Mouse (Mus musculus) gastrocnemius, adult 18-20 months (tissue): Measurements from ENCODE around the gene Os9. TPM values are rescaled to one million over a fixed set of nuclear protein-coding genes. Genes with fewer than 3 reads are reported as not detected.

Source experiments
- DNase-seq: peaks from one replicate; pipeline ENCODE4 v3.0.0; 2021; ENCODE audit warnings: low spot score
- total RNA-seq, 2 experiments: library from RNA; stranded (reverse); gene quantifications; 2 replicates each; pipeline ENCODE4 v1.2.3; 2021

Gene Os9
- total RNA-seq, 2 experiments from 2014 or later: 11.3 to 13.5 TPM

DNA sequence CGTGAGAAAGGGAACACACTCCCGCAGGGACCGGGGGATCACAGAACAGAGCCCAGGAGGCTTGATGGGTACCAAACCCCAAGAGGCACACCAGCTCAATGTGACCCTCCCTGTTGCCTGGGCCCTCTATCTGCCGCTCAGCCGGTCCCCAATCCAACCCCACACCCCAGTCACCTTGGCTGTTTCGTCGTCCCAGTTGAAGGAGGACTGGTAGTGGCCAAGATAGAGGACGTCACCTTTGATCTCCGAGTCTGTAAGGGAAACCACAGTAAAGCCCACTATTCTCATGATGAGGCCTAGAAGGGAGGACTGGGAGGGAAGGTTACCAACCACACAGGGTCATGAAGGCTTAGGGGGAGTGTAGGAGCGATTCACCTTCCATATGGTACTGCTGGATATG lies 1.7 kb downstream of the Os9 start:
- no peak for DNase-seq

DNA sequence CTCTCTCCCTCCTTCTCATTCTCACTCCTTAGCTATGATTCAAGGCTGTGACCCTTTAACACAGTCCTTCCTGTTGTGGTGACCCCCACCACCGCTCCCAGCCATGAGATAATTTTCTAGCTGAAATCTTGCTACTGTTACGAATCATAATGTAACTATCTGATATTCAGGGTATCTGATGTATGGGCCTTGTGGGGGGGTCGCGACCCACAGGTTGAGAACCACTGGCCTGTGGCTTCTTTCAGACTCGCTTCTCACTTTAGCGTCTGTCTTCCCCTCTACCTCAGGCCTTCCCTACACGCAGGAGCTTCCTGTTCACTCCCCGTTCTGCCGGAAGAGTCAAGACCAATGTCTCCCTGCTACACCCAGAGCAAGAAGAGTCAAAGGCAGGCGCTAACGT lies 2.5 kb downstream of the Os9 start:
- DNase-seq: no peak

DNA sequence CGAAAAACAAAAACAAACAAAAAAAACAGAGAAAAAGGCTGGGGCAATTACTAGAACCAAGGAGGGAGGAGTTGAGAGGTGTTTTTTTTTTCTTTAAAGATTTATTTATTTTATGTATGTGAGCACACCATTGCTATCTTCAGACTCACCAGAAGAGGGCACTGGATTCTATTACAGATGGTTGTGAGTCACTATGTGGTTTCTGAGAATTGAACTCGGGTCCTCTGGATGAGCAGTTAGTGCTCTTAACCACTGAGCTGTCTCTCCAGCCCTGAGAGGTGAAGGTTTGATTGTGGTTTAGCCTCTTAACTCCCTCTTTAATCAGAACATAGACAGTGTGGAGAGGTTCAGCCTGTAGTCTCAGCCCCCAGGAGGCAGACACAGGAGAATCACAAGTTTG lies 5.9 kb downstream of the Os9 start:
- no peak for DNase-seq

DNA sequence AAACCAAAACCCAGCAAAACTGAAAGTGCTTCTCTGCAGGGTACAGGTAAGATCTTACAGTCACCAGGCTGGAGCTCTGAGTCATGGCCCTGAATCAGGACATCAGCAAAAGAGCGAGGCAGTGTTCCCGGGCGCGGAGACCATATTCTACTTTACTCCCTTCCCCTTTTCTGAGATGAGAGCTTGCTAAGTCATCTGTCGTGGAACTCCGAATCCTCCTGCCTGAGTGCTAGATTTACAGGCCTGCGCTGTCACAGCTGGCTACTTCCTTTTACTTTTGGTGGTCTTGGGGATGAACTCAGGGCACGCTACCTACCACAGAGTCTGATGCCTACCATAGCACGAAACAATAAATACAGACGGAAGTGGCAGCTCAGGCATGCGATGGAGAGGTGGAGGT lies 6.5 kb downstream of the Os9 start:
- DNase-seq: no peak

DNA sequence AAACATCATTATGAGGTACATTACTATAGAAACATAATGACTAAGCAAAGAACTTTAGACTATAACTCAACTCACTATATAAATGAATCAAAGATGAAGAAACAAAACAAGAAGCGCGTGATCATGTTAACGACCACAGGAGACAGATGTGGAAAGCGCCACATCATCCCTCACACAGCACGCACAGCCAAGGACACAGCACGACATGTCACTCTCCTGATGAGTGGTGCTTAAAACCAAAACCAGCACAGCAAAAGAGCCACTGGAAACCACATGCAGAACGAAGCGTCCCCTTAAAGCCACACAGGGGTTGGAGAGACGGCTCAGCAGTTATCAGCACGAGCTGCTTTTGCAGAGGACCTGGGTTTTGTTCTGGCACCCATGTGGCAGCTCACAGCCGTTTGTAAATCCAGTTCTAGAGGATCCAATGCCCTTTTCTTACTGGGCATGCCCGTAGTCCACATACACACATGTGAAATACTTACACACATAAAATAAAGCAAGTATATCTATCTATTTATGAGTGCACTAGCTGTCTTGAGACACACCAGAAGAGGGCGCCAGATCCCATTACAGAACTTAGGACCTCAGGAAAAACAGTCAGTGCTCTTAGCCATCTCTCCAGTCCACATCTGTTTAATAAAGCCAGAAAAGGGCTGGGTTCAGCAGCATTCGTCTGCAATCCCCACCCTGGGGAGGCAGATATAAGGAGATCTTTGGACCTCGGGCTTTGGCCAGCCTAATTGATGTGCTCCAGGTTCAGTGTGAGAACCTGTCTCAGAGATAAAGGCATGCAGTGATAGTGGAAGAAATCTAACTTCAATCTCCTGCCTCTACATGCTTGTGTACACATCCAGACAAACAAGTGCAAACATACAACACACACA lies 9.7 kb downstream of the Os9 start:
- DNase-seq: no peak

DNA sequence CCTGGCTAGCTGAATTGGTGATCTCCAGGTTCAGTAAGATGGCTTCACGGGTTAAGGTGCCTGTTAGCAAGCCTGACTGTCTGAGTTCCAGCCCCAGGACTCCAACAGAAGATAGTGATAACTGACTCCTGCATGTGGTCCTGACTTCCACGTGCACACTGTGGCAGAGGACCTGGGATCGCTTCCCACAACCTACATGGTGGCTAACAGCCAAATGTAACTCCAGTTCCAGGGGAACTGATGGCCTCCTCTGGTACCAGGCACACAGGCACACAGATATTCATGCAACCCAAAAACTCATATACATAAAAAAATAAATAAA lies 12.7 kb downstream of the Os9 start:
- DNase-seq: no peak

DNA sequence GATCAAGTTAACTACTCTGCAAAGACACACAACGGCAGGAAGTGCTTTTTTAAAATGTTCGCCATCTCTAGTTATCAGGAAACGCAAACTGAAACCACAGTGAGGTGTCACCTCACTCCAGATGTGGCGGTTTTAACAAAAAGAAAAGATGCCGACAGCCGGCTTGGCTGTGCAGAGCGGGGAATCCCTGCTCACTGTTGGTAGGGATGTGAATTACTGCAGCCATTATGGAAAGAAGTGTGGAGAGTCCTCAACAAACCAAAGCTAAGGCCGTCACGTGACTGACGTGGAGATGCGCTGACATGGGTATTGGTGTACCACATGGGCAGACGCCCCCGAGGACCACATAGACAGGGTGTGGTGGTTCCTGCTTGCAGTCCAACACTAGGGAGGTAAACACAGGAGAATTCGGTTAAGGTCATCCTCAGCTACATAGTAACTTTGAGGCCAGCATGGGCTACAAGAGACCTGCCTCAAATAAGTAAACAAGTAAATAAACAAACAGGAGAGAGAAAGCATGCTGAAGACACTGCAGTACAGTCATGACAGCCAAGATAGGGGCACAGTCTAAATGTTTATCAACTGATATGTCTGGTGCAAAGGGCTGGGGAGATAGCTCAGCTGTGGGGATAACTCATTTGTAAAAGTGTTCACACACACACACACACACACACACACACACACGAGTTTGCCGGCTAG lies 13.2 kb downstream of the Os9 start:
- no peak for DNase-seq

DNA sequence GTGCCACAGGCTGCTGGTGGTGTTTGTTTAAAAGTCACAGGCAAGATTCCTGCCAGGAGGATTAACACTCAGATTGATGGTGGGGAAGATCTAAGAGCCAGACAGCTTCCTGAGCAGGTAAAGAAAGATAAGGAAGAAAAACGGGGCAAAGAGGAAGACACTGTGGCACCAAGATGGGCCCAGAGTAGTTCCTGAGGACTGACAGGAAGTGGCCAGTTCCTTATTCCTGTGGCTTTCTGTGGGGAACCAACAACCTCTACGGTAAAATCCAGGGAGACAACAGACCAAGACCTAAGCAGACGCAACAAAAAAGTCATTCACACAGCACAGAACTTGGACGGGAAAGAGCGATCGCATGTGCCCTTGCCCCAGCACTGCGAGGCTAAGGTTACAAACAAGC lies 17.3 kb downstream of the Os9 start:
- DNase-seq: no peak

DNA sequence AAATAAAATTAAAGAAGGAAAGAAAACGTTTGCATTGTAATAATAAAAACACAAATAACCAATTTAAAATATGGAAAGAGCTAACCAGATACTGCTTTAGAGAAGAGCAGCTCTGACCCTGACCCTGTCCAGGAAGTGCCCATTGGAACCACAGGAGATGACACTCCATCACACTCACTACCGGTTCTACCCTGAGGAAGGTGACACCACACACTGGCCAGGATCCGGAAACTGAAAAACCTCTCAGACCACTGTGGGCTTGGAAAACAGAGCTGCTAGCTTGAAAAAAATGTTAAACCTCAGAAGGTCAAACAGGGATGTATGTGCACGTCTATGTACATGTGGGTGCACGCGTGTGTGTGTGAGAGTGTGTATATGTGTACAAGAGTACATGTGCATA lies 19.8 kb downstream of the Os9 start:
- no peak for DNase-seq

DNA sequence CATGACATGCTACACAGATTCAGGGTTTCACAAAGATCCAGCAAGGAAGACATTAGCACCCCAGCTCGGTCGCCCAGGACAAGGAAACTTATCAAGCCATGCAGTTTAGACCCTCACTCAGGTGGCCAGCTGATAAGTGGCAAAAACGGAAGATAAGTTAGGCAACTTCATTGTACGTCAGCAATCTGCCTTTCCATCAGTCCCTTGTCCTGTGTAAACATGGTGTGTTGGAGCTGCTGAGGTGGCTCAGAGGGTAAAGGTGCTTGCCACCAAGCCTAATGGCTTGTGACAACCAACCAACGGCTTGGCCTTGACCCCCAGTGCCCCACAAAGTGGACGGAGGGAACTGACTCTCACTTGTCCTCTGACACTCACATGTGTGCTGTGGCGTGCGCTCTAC lies 20.5 kb downstream of the Os9 start:
- no peak for DNase-seq

DNA sequence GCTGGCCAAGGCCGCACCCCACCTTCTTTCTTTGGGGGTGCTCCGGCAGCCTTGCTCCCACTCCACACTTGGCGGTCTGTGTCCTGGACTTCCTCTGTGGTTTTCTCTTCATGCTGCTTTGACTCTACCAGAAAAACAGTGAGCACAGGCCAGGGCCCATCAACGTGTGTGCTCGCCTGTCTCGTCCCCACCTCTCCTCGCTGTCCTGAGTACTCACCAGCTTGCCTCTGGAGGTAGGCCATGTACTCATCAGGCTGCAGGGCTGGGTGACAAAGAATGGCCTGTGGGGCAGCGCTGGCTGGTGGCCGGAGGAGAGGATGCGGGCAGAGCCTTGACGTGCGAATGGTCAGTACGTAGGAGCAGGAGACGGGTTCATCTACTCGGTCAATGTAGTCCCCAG lies 21.1 kb downstream of the Os9 start:
- no peak for DNase-seq

DNA sequence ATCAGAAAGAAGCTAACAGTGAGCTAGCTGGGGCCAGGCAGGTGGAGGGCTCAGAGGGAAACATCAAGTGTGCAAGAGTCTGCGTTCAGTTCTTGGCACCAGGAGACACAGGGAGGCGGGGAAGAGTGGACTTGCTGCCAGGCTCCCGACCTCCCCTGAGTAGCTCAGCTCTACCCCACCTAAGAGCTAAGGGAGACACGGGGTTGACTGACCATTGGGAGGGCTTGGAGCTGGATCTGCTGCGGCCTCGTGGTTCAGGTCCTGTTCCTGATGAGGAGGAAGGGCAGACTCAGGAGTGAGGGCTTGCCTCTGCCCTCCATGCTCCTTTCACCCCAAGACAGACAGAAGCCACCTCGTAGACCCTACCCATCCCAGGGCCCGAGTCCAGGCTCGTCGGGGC lies 21.7 kb downstream of the Os9 start:
- DNase-seq: no peak

DNA sequence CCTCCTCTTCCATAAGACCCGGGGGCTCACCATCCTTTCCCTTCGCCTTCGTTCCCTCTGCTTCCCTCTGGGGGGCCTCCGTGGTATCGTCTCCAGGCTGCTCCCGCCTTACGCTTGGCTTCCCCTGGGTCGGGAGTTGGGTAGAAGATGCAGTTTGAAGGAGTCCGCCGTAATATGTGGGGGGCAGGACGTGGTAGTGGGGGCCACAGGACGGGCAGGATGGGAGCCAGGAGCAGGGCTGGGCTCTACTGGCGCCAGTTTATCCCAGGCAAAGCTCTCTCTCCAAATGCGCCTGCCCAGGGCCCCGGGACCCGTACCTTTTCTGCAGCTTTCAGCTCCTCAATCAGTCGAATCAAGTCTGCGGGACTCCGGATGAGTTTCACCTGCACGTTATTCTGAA lies 22.4 kb downstream of the Os9 start:
- DNase-seq: no peak

DNA sequence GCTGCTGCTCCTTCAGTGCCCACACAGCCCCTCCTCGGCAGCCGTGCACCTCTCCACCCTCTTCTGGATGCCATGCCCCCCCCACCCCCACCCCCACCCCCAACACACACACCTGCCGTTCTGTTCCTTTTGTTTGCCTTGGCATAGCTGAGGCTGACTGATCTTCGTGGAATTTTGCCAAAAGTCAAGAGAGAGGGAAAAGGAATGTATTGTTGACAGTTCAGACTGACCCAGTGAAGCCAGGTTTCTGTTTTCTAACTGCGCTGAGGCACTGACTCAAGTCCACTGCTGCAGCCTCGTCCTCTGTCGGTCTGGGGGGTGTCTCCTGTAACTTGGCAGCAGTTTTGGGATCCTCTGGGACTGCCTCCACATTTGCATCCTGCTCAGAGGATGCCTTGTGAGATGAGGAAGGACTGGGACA lies 26.5 kb downstream of the Os9 start:
- DNase-seq: no peak

DNA sequence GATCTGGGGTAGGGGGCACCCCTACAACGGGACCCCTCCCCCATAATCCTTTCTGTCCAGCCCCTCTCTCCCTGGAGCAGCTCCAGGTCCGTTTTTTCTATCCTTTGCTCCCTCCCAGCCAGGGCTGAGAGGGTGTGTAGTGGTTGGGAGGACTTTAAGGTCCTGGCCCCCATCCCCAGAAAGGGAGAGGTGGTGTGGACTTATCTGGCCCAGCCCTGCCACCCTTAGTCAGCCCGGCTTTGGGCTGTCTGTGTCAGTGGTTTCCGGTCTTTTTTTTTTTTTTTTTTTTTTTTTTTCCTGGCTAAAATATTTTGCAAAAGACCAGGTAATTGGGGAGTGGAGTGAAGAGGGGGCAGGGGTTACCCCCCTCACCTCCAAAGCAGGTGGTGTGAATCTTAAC lies 28.2 kb downstream of the Os9 start:
- no peak for DNase-seq

DNA sequence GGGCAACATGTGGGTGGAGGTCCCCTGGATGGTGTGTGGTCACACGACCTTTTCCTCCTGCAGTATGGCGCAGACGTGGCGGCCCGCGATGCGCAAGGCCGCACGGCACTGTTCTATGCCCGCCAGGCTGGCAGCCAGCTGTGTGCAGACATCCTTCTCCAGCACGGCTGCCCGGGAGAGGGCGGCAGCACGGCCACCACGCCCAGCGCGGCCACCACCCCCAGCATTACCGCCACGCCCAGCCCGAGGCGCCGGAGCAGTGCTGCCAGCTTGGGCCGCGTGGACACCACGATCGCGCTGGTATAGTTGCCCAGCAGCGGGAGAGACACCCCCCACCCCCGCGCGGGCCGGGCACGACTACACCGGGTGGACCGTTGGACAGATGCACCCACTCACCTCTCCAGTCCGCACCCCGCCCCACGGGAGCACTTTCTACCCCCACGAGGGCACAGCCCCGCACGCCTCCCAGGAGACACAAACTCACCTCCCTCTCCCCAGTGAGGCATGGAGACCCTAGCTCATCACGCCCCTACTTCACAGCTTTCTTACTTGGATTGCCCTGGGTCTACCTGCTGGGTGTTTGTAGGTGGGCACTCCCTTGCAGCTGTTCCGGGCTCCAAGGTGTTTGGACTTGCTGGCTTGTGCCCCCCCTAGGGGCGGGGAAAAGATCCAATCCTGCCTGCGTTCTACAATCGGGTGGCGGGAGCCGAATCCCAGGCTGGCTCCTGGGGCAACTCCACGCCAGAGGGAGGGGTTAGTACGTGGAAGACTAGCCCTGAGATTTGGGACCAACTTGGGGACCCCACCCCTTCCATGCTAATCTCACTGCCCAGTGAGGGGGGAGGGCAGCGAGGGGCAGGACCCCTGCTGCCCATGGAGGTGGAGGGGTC lies 29.2 kb downstream of the Os9 start:
- no peak for DNase-seq

DNA sequence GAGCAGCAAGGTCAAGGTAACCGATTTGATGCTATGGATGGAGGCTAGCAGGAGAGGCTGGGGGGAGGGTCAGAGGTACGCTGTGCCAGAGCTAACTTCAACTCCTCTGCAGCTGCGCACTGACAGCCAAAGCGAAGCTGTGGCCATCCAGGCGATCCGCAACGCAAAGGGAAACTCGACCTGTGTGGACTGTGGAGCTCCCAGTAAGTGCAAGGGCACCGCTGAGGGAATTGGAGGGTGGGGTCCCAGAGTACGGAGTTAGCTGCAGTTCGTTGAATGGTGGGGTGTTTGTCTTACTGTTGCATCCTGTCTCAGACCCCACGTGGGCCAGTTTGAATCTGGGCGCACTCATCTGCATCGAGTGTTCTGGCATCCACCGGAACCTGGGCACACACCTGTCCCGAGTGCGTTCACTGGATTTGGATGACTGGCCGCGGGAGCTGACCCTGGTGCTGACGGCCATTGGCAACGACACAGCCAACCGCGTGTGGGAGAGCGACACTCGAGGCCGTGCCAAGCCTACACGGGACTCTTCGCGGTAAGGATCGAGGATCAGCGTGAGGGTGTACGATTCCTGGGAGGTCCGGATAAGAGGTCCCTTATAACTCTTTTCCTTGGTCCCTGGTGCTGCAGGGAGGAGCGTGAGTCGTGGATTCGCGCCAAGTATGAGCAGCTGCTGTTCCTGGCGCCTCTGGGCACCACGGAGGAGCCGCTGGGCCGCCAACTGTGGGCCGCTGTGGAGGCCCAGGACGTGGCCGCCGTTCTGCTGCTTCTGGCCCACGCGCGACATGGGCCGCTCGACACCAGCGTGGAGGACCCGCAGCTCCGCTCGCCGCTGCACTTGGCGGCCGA lies 30.1 kb downstream of the Os9 start:
- DNase-seq: peak; percentile 30

DNA sequence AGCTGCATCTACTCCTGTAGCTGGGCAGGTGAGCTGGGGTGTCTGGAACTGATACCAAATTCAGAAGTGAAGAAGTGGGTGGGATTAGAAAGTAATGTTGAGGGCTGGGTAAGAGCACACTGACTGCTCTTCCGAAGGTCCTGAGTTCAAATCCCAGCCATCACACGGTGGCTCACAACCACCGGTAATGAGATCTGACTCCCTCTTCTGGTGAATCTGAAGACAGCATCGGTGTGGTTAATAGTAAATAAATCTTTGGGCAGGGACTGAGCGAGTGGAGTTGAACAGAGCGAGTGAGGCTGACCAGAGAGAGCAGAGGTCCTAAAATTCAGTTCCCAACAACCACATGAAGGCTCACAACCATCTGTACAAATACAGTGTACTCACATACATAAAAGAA lies 35.3 kb downstream of the Os9 start:
- DNase-seq: no peak

DNA sequence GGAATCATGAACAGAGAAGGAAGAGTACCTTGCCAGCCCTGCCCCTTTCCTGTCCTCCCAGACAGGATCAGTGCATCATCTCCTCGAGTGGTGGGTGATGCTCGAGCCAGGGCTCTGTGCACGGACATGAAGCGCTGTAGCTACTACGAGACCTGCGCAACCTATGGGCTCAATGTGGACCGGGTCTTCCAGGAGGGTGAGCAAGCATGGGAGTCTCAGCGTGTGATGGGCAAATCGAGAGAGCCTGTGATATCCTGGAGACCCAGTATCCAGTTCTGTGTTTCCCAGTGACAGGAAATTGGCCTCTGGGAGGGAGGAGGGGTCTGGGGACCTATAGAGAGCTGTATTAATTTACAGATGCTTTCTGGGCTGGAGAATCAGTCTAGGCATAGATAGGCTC lies 35.9 kb downstream of the Os9 start:
- no peak for DNase-seq

DNA sequence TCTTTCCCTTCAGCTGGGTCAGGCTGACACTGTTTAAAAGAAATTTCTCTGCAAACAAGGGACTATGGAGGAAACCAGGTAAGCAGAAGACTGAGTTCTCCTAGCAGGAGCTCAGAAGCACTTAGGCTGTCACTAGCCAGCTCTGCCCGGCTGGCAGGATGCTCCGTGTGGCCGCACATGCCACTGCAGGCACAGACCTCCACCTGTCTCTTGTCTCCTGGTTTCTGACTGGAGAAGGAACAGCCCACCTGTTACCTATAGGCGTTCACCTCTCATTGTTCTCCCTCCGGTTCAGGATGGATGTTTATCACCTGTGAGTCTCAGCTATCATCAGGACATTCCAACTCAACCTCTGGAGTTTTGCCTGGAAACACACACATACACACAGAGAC lies 37.0 kb downstream of the Os9 start:
- no peak for DNase-seq

DNA sequence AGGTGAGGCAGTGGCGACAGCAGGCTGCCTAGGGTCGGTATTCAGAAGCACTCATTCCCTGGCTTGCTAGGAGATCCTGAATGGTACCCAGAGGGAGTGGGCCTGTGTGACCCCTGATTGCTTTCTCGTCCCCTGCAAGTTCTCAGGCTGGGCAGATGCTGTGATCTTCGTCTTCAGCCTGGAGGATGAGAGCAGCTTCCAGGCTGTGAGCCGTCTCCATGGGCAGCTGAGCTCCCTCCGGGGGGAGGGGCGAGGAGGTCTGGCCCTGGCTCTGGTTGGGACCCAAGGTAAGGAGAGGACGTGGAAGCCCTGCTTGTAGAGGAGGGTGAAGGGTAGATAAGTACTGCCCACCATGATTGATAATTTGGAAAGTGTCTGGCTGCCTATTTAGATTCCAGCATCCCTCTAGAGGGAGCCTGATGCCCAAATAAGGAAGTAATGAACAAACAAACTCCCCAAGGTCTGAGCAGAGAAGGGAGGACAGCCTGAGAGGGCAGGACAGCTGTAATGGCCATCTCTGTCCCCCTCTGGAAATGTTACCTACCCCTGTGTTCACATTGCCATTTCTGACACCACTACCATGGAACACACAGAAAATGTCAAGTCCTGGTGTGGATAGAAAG lies 37.5 kb downstream of the Os9 start:
- no peak for DNase-seq
